Comparison of ENCODE assay signal across 15 mouse cellular contexts in genomic region chr3:138305486-138306289, GRCm38 (mm10). TPM values are rescaled to one million over a fixed set of nuclear protein-coding genes. Genes with fewer than 3 reads are reported as not detected.
DNase-seq lines count a peak whose midpoint lies in the region; ATAC-seq lines count a peak whose summit lies in the region.
"Had no signal": no experiment of that assay in that cellular context is flagged by ENCODE, and none has a peak within 500 bp of the region (broad histone marks: within the 10 kb centered on the region; RNA-seq: fewer than 3 reads in every experiment).

No protein-coding gene starts in this region.

- no peak overlapping the region for H3K4me3 ChIP-seq in forebrain, embryonic 14.5 days (ENCODE audit: low read depth, low read length)
- H3K4me3 ChIP-seq in forebrain, embryonic 10.5 days: no peak overlapping the region
- no peak overlapping the region for H3K4me3 ChIP-seq in liver, embryonic 16.5 days (ENCODE audit: low read depth, low read length)
- no peak overlapping the region for H3K4me3 ChIP-seq in embryonic facial prominence, embryonic 10.5 days

- no peaks in the 10 kb centered on the region for H3K27me3 ChIP-seq in forebrain, embryonic 14.5 days (replicated peaks; ENCODE audit: control insufficient read depth, insufficient read depth, low read length)
- H3K27me3 ChIP-seq in forebrain, embryonic 10.5 days (ENCODE audit: poor library complexity, severe bottlenecking): no peaks in the 10 kb centered on the region
- no peaks in the 10 kb centered on the region for H3K27me3 ChIP-seq in liver, embryonic 16.5 days (ENCODE audit: control insufficient read depth, insufficient read depth, low read depth, low read length)
- H3K27me3 ChIP-seq in embryonic facial prominence, embryonic 10.5 days (replicated peaks; ENCODE audit: low read depth, poor library complexity, severe bottlenecking): no peaks in the 10 kb centered on the region

- no peak overlapping the region for H3K27ac ChIP-seq in forebrain, embryonic 14.5 days (ENCODE audit: low read depth, low read length)
- H3K27ac ChIP-seq in forebrain, embryonic 10.5 days: no peak overlapping the region
- H3K27ac ChIP-seq in liver, embryonic 16.5 days (ENCODE audit: low read length): peak overlapping the region; percentile 22; the same call in 1 of the 2 replicates
- peak overlapping the region; percentile 54; the same call in 1 of the 2 replicates for H3K27ac ChIP-seq in embryonic facial prominence, embryonic 10.5 days (replicated peaks)

- no peaks in the 10 kb centered on the region for H3K36me3 ChIP-seq in forebrain, embryonic 14.5 days (ENCODE audit: control insufficient read depth, insufficient read depth, low read length)
- H3K36me3 ChIP-seq in forebrain, embryonic 10.5 days (replicated peaks): no peaks in the 10 kb centered on the region
- H3K36me3 ChIP-seq in liver, embryonic 16.5 days (ENCODE audit: control insufficient read depth, insufficient read depth): no peaks in the 10 kb centered on the region
- H3K36me3 ChIP-seq in embryonic facial prominence, embryonic 10.5 days (replicated peaks): no peaks in the 10 kb centered on the region

- 72% methylated on average over 10 of the region's 10 CpGs for WGBS in forebrain, embryonic 14.5 days
- 81% methylated on average over 10 of the region's 10 CpGs for WGBS in forebrain, embryonic 10.5 days
- 42% methylated on average over 10 of the region's 10 CpGs for WGBS in liver, embryonic 16.5 days (ENCODE audit: insufficient replicate concordance)
- 74% methylated on average over 10 of the region's 10 CpGs for WGBS in embryonic facial prominence, embryonic 10.5 days

- no peak; the same call in 1 of the 2 replicates for ATAC-seq in forebrain, embryonic 14.5 days
- ATAC-seq in liver, embryonic 16.5 days (ENCODE audit: low read depth): no peak
- ATAC-seq in megakaryocyte-erythroid progenitor cell, adult 5-6 weeks (replicated peaks; ENCODE audit: low FRiP score, low TSS enrichment, poor library complexity, severe bottlenecking): no peak

- no peak overlapping the region for H3K9ac ChIP-seq in forebrain, embryonic 14.5 days (ENCODE audit: low read length)
- no peak overlapping the region for H3K9ac ChIP-seq in liver, embryonic 16.5 days (ENCODE audit: low read depth, low read length)

- no peak overlapping the region for H3K4me2 ChIP-seq in forebrain, embryonic 14.5 days (ENCODE audit: low read length)
- no peak overlapping the region for H3K4me2 ChIP-seq in liver, embryonic 16.5 days (ENCODE audit: low read depth, low read length)

- H3K9me3 ChIP-seq in forebrain, embryonic 14.5 days (replicated peaks; ENCODE audit: control insufficient read depth, low read length): no peaks in the 10 kb centered on the region
- H3K9me3 ChIP-seq in forebrain, embryonic 10.5 days: no peaks in the 10 kb centered on the region
- no peaks in the 10 kb centered on the region for H3K9me3 ChIP-seq in liver, embryonic 16.5 days (replicated peaks; ENCODE audit: control insufficient read depth, low read length)
- no peaks in the 10 kb centered on the region for H3K9me3 ChIP-seq in embryonic facial prominence, embryonic 10.5 days

- DNase-seq in forebrain, embryonic 14.5 days (ENCODE audit: low spot score): peak; percentile 31
- no peak for DNase-seq in forebrain, embryonic 10.5 days (ENCODE audit: extremely low spot score, low spot score)
- DNase-seq in liver: no peak
- DNase-seq in embryonic facial prominence, embryonic 10.5 days (ENCODE audit: low spot score): no peak
- DNase-seq in mesoderm, embryonic 11.5 days (ENCODE audit: low read depth, low spot score): peak; percentile 69
- DNase-seq in kidney, postnatal 25 days: no peak
- DNase-seq: cerebellum, adult 9-11 months had no signal

- no peaks in the 10 kb centered on the region for H3K4me1 ChIP-seq in forebrain, embryonic 14.5 days (ENCODE audit: control insufficient read depth, insufficient read depth, low read length)
- peaks cover 15% of the 10 kb centered on the region for H3K4me1 ChIP-seq in forebrain, embryonic 10.5 days
- peaks cover 6% of the 10 kb centered on the region for H3K4me1 ChIP-seq in liver, embryonic 16.5 days (ENCODE audit: control insufficient read depth, low read depth, low read length)
- H3K4me1 ChIP-seq in embryonic facial prominence, embryonic 10.5 days: peaks cover 31% of the 10 kb centered on the region

RNA-seq across cellular contexts. Expression of gene Adh6a, which starts 7.4 kb away (rescaled TPM):
- polyA plus RNA-seq in forebrain, embryonic 14.5 days (2014; fragmentation: Nextera tagmentation; extraction: Ambion mirVana): not detected in 2 replicates
- not detected in 2 replicates for polyA plus RNA-seq in forebrain, embryonic 10.5 days (2016; fragmentation: Nextera tagmentation; extraction: Ambion mirVana)
- not detected in 2 replicates for polyA plus RNA-seq in liver, embryonic 16.5 days (2015; fragmentation: Nextera tagmentation; extraction: Ambion mirVana)
- polyA plus RNA-seq in embryonic facial prominence, embryonic 10.5 days (2016; fragmentation: Nextera tagmentation; extraction: Ambion mirVana): not detected in 2 replicates
- not detected in 2 replicates for total RNA-seq in megakaryocyte-erythroid progenitor cell, adult 5-6 weeks (2014; fragmentation: Nextera tagmentation)
- not detected in 2 replicates for total RNA-seq in megakaryocyte-erythroid progenitor cell, adult 5-6 weeks (2017)
- total RNA-seq: ES-E14; gastrocnemius, postnatal 4 days; left cerebral cortex, adult 18-20 months; liver, adult 2 months; megakaryocyte progenitor cell, adult 5-6 weeks had no signal
- polyA plus RNA-seq: heart, postnatal 0 days; liver, adult 2 months had no signal

RNA-seq across cellular contexts. Expression of gene Adh6b, which starts 35.9 kb away (rescaled TPM):
- polyA plus RNA-seq in forebrain, embryonic 14.5 days (2014; fragmentation: Nextera tagmentation; extraction: Ambion mirVana): 0.20 and 0.37 TPM in 2 replicates
- 0.77 and 0.83 TPM in 2 replicates for polyA plus RNA-seq in forebrain, embryonic 10.5 days (2016; fragmentation: Nextera tagmentation; extraction: Ambion mirVana)
- 0.20 and 0.30 TPM in 2 replicates for polyA plus RNA-seq in liver, embryonic 16.5 days (2015; fragmentation: Nextera tagmentation; extraction: Ambion mirVana)
- 0.55 and 0.93 TPM in 2 replicates for polyA plus RNA-seq in embryonic facial prominence, embryonic 10.5 days (2016; fragmentation: Nextera tagmentation; extraction: Ambion mirVana)
- not detected in 2 replicates for total RNA-seq in megakaryocyte-erythroid progenitor cell, adult 5-6 weeks (2014; fragmentation: Nextera tagmentation)
- total RNA-seq in megakaryocyte-erythroid progenitor cell, adult 5-6 weeks (2017): not detected in 2 replicates
- total RNA-seq: ES-E14; left cerebral cortex, adult 18-20 months; liver, adult 2 months; megakaryocyte progenitor cell, adult 5-6 weeks had no signal

RNA-seq across cellular contexts. Expression of gene Adh1, which starts 44.9 kb away (rescaled TPM):
- 0.47 and 0.57 TPM in 2 replicates for polyA plus RNA-seq in forebrain, embryonic 14.5 days (2014; fragmentation: Nextera tagmentation; extraction: Ambion mirVana)
- polyA plus RNA-seq in forebrain, embryonic 10.5 days (2016; fragmentation: Nextera tagmentation; extraction: Ambion mirVana): 0.17 TPM in 1 of 2 replicates, not detected in the other
- 101 and 138 TPM in 2 replicates for polyA plus RNA-seq in liver, embryonic 16.5 days (2015; fragmentation: Nextera tagmentation; extraction: Ambion mirVana)
- polyA plus RNA-seq in embryonic facial prominence, embryonic 10.5 days (2016; fragmentation: Nextera tagmentation; extraction: Ambion mirVana): not detected in 2 replicates
- total RNA-seq in megakaryocyte-erythroid progenitor cell, adult 5-6 weeks (2014; fragmentation: Nextera tagmentation): not detected in 2 replicates
- total RNA-seq in megakaryocyte-erythroid progenitor cell, adult 5-6 weeks (2017): not detected in 2 replicates
- total RNA-seq: megakaryocyte progenitor cell, adult 5-6 weeks had no signal

Comparison
In these comparisons a context has a peak if more than half of its experiments do, and no peak if none do; other contexts are left out.
1. DNase-seq: peak in forebrain, embryonic 14.5 days (single experiment) and mesoderm, embryonic 11.5 days (single experiment); none in forebrain, embryonic 10.5 days (single experiment), liver (single experiment), embryonic facial prominence, embryonic 10.5 days (single experiment) and kidney, postnatal 25 days (0 of 2).
2. H3K27ac ChIP-seq: peak in liver, embryonic 16.5 days (single experiment) and embryonic facial prominence, embryonic 10.5 days (single experiment); none in forebrain, embryonic 14.5 days (single experiment) and forebrain, embryonic 10.5 days (single experiment).
3. RNA of gene Adh1, which starts 44.9 kb away (polyA plus RNA-seq): 101 to 138 TPM in liver, embryonic 16.5 days; 0.47 to 0.57 TPM in forebrain, embryonic 14.5 days, 0.17 TPM in forebrain, embryonic 10.5 days and not detected in embryonic facial prominence, embryonic 10.5 days; every median in the first group is over 10 times any median in the second.